Mouse (Mus musculus) retina, adult 2 months (tissue): ENCODE measurements around the gene Zfp366.

Source experiments
- DNase-seq: peaks from one replicate; pipeline ENCODE4 v3.0.0-alpha.2; 2012; ENCODE audit warnings: low read depth, low spot score

The Zfp366 gene

DNA sequence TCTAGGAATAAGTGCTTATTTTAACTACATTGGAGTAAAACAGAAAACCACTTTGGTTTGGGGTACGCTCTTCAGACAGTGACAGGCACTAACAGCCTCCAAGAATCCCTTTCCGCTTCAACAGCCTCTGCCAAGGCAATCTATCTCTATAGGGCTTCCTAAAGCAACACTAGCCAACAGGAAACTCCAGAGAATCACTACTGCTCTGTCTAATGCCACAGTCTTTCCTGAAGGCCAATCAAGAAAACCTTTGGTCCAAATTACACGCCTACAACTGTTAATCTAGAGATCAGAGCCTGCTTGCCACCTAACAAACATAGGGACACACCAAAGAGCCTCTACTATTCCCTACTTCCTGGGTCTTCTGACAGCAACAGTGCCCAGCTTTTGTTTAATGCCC is 42.2 kb downstream of the Zfp366 start:
- no peak for DNase-seq

- DNase-seq = no peak
Measured at GRCm38 (mm10) chr13:99227456-99228250, 43.0 kb downstream of the Zfp366 start.

DNA sequence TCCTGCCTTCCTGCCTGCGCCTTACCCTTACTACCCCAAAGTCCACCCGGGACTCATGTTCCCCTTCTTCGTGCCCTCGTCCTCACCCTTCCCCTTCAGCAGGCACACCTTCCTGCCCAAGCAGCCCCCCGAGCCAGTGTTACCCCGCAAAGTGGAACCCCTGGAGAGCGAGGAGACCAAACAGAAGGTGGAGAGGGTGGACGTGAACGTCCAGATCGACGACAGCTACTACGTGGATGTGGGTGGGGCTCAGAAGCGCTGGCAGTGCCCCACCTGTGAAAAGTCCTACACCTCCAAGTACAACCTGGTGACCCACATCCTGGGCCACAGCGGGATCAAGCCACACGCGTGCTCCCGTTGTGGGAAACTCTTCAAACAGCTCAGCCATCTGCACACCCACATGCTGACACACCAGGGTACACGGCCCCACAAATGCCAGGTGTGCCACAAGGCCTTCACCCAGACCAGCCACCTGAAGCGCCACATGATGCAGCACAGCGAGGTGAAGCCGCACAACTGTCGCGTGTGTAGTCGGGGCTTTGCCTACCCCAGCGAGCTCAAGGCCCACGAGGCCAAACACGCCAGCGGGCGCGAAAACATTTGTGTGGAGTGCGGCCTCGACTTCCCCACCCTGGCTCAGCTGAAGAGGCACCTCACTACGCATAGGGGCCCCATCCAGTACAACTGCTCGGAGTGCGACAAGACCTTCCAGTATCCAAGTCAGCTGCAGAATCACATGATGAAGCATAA is 44.4 kb downstream of the Zfp366 start:
- DNase-seq = no peak

- DNase-seq = no peak
Measured at GRCm38 (mm10) chr13:99229641-99230494, 45.2 kb downstream of the Zfp366 start.

DNA sequence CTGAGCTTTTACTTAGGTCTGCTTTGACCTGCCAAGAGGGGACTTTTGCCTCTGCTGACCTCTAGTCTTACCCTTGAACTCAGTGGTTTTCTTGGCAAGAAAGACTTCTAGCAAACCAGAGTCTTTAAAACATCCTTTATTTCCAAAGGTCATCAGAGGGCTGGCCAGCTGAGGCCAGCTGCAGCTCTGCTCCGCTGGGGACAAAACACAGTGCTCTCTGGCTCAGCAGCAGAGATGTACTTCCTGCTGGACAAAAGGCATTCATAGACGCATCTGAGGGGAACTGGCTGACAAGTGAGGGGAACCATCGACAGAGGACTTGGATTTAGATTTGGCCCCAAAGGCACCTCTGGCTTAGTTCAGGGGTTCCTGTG is 45.9 kb downstream of the Zfp366 start:
- DNase-seq = no peak

GRCm38 (mm10) chr13:99233333-99233732 is 48.7 kb downstream of the Zfp366 start:
- DNase-seq = no peak

- DNase-seq = no peak
Measured at GRCm38 (mm10) chr13:99233956-99234355, 49.3 kb downstream of the Zfp366 start.

DNA sequence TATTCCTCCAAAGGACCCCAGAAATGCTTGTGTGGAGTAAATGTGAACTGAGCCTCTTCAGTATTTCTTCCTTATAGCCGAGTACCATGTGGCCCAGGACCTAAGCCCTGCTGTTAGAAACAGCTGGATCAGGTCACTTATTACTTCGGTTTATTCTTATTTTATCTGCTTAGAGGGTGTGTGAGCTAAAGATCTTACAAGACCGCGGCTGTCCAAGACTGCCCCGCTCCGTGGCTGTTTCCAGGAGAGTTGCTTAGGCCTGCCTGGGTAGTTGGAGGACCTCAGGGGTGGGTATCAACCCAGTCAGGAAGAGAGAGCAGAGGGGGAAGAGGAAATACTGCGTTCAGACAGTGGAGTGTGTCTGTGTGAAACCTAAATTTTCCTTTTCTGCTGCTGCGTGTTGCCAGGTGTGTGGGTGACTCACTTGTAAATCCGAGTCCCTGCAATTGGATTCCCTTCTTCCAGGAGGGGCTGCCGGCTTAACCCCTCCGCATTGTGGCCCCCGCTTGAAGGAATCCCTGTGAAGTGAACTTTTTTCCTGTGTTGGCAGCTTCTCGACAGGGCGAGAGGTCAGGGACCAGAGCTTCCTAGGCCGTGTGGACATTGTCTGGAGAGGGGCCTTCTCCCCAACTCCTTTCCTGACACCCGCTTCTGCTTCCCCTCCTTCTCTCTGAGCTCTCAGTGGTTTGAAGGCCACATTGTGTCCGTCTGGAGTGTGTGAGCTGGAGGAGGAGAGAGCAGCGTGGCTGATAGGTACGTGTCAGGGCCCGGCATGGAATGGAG is 51.0 kb downstream of the Zfp366 start:
- DNase-seq = no peak

DNA sequence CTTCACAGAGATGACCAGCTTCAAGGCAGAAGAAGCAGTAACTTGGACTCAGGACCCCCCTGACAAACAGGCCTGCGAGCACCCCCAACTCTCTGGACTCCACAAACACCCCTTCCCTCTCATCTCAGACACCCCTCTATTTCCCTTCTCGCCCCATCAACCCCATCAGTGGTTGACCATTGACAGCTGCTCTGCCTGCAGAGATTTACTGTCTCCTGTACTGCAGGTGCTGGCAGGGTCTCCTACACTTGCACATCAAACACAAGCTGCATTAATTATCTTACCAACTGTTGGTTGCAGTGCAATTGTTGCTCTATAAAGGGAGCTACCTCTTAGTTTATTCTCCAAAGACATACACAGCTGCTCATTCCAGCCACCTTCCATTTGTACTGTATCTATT is 51.6 kb downstream of the Zfp366 start:
- no peak for DNase-seq

GRCm38 (mm10) chr13:99237122-99237521 is 52.5 kb downstream of the Zfp366 start:
- DNase-seq = no peak

DNA sequence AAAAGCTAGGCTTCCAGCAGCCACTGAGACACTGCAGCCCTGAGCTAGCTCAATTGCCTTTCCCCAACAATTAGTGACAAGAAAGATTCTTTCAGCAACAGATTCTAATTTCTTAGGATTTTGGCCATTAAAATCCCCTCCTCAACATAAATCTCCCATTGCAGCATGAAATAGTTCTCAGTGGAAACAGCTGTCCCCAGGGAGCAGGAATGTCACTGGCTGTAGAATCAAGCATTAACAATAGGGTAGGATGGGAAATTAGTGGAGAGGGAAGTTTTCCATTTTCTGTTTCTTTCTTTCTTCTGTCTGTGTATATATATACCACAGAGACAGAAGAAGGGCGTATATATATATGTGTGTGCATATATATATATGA is 53.2 kb downstream of the Zfp366 start:
- DNase-seq = no peak

- no peak for DNase-seq
Measured at GRCm38 (mm10) chr13:99238217-99239160, 53.9 kb downstream of the Zfp366 start.

GRCm38 (mm10) chr13:99239161-99239530 is 54.5 kb downstream of the Zfp366 start:
- no peak for DNase-seq

GRCm38 (mm10) chr13:99239741-99240140 is 55.1 kb downstream of the Zfp366 start:
- DNase-seq = no peak

- DNase-seq = no peak
Measured at GRCm38 (mm10) chr13:99241984-99242383, 57.4 kb downstream of the Zfp366 start.

DNA sequence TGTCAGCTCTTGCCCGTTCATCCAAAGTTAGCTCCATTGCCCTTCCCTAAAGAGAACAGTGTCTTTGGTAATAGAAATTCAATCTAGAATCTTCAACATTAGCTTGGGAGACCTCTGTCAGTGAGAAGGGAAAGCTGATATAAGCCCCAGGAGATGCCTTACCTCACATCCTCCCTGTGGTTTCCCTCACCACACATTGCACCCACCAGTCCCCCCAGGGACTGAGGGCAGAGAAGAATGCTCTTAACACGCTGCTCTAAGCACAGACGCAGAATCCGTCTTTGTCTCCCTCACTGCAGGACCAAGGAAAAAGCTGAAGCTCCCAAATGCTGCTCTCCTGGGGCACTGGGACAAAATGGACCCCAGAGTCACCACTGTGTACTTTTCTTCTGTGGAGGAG is 58.3 kb downstream of the Zfp366 start:
- DNase-seq = no peak

DNA sequence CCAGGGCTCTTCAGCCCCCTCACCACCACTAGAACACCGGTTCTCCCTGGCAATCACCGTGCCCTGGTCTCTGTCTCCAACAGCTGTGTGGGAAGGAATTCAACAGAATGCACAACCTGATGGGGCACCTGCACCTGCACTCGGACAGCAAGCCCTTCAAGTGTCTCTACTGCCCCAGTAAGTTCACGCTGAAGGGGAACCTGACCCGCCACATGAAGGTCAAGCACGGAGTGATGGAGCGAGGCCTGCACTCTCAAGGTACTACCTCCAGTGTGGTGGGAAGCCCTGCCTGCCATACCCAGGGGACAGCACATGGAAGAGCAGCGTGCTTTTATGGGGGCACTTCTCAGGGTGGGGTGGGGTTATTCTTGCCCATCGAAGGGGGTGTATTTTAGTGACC is 59.2 kb downstream of the Zfp366 start:
- DNase-seq = no peak

GRCm38 (mm10) chr13:99244471-99244870 is 59.8 kb downstream of the Zfp366 start:
- no peak for DNase-seq

GRCm38 (mm10) chr13:99244896-99245295 is 60.3 kb downstream of the Zfp366 start:
- DNase-seq = no peak

- no peak for DNase-seq
Measured at GRCm38 (mm10) chr13:99245916-99246460, 61.4 kb downstream of the Zfp366 start.
